Mouse (Mus musculus) effector memory CD4-positive, alpha-beta T cell, adult 5 months (primary cell): ENCODE measurements around the gene Olfr513. TPM values are rescaled to one million over a fixed set of nuclear protein-coding genes. Genes with fewer than 3 reads are reported as not detected.

Experiments
- polyA plus RNA-seq: library from polyadenylated mRNA; unstranded; fragments of 100-300 nt; shearing (Covaris generic); gene quantifications from one replicate; pipeline ENCODE4 v1.2.1, GENCODE M21; 2017

Gene Olfr513
- not detected for polyA plus RNA-seq

GRCm38 (mm10) chr7:108750673-108751072 lies at the start of gene Olfr513:
TSS of gene Olfr513 (plus strand) at chr7:108750973.

GRCm38 (mm10) chr7:108713020-108713419 lies 37.8 kb upstream of the Olfr513 start, which contains the start of gene Olfr512:
TSS of gene Olfr512 (plus strand) at chr7:108713320.

Other genes starting within 250 kb of the Olfr513 start
- not detected for gene Olfr502, start 225.9 kb upstream of the Olfr513 start, polyA plus RNA-seq
- not detected for gene Olfr503, start 206.4 kb upstream of the Olfr513 start, polyA plus RNA-seq
- not detected for gene Olfr504, start 185.2 kb upstream of the Olfr513 start, polyA plus RNA-seq
- gene Olfr506, start 140.2 kb upstream of the Olfr513 start, polyA plus RNA-seq: not detected
- gene Olfr507, start 129.2 kb upstream of the Olfr513 start, polyA plus RNA-seq: not detected
- gene Olfr508, start 121.0 kb upstream of the Olfr513 start, polyA plus RNA-seq: not detected
- gene Olfr509, start 99.1 kb upstream of the Olfr513 start, polyA plus RNA-seq: not detected
- not detected for gene Olfr510, start 84.6 kb upstream of the Olfr513 start, polyA plus RNA-seq
- not detected for gene Olfr512, start 37.7 kb upstream of the Olfr513 start, polyA plus RNA-seq
- gene Olfr514, start 75.0 kb downstream of the Olfr513 start, polyA plus RNA-seq: not detected
- gene Olfr516, start 99.6 kb downstream of the Olfr513 start, polyA plus RNA-seq: not detected
- gene Olfr517, start 121.4 kb downstream of the Olfr513 start, polyA plus RNA-seq: not detected
- not detected for gene Olfr518, start 134.0 kb downstream of the Olfr513 start, polyA plus RNA-seq
- not detected for gene Olfr519, start 143.4 kb downstream of the Olfr513 start, polyA plus RNA-seq
- not detected for gene Nlrp10, start 179.2 kb downstream of the Olfr513 start, polyA plus RNA-seq
- gene Eif3f, start 183.4 kb downstream of the Olfr513 start, polyA plus RNA-seq: 154 TPM
- 1.6 TPM for gene Tub, start 199.4 kb downstream of the Olfr513 start, polyA plus RNA-seq